Mouse (Mus musculus) hindbrain, embryonic 15.5 days (tissue): Measurements from ENCODE around the gene Rimkla. TPM values are rescaled to one million over a fixed set of nuclear protein-coding genes. Genes with fewer than 3 reads are reported as not detected.

ENCODE experiments used
- polyA plus RNA-seq: library from polyadenylated mRNA; unstranded; fragments of >200 nt; fragmentation: Nextera tagmentation; extraction: Ambion mirVana; gene quantifications from 2 replicates; pipeline ENCODE4 v1.2.1, GENCODE M21; 2015

Rimkla gene
- polyA plus RNA-seq, 1 experiment from 2014 or later, result 28.9 TPM

Other genes with a start within 250 kb of the Rimkla start
- gene Cldn19, start 237.2 kb downstream of the Rimkla start, polyA plus RNA-seq, result 0.80 and 1.2 TPM in 2 replicates
- 891 and 932 TPM in 2 replicates for gene Ybx1, start 198.0 kb downstream of the Rimkla start, polyA plus RNA-seq
- gene Ppih, start 172.1 kb downstream of the Rimkla start, polyA plus RNA-seq, result 44.8 and 51.2 TPM in 2 replicates
- 20.0 and 21.3 TPM in 2 replicates for gene Ccdc30, start 77.1 kb downstream of the Rimkla start, polyA plus RNA-seq
- gene Ppcs, start 70.2 kb downstream of the Rimkla start, polyA plus RNA-seq, result 20.4 and 20.8 TPM in 2 replicates
- gene Zmynd12, start 69.8 kb downstream of the Rimkla start, polyA plus RNA-seq, result 0.35 and 0.47 TPM in 2 replicates
- gene Foxj3, start 44.4 kb upstream of the Rimkla start, polyA plus RNA-seq, result 29.3 and 31.8 TPM in 2 replicates
- gene Frg2f1, start 46.9 kb upstream of the Rimkla start, polyA plus RNA-seq, result 10.2 and 11.1 TPM in 2 replicates
- not detected in 2 replicates for gene Guca2a, start 145.1 kb upstream of the Rimkla start, polyA plus RNA-seq
- gene Guca2b, start 166.3 kb upstream of the Rimkla start, polyA plus RNA-seq, result not detected in 2 replicates
- gene Hivep3, start 241.2 kb upstream of the Rimkla start, polyA plus RNA-seq, result 16.3 and 16.5 TPM in 2 replicates